Comparison of ENCODE assay signal across 19 mouse cellular contexts in genomic region chr3:69136059-69136458, GRCm38 (mm10). TPM values are rescaled to one million over a fixed set of nuclear protein-coding genes. Genes with fewer than 3 reads are reported as not detected.
DNase-seq lines count a peak whose midpoint lies in the region; ATAC-seq and TF ChIP-seq lines count a peak whose summit lies in the region.
"Had no signal": no experiment of that assay in that cellular context is flagged by ENCODE, and none has a peak within 500 bp of the region (broad histone marks: within the 10 kb centered on the region; RNA-seq: fewer than 3 reads in every experiment).

No protein-coding gene starts in this region.

- H3K4me3 ChIP-seq in midbrain, embryonic 11.5 days (ENCODE audit: low read depth, low read length), result no peak overlapping the region
- H3K4me3 ChIP-seq in midbrain, embryonic 14.5 days (replicated peaks; ENCODE audit: low read depth, low read length), result no peak overlapping the region
- peak overlapping the region in 2 of 3 experiments; percentile 29 to 44 for H3K4me3 ChIP-seq in CH12.LX (replicated peaks in 1 of 3; ENCODE audit: low read depth in 2 of 3, low read length in 2 of 3, poor library complexity in 1 of 3)
- H3K4me3 ChIP-seq in heart, embryonic 11.5 days (ENCODE audit: low read depth, low read length), result no peak overlapping the region

- ATAC-seq in midbrain, embryonic 11.5 days (ENCODE audit: low FRiP score), result no peak
- no peak for ATAC-seq in midbrain, embryonic 14.5 days (ENCODE audit: low FRiP score, low TSS enrichment)
- ATAC-seq in heart, embryonic 11.5 days (replicated peaks; ENCODE audit: insufficient number of reproducible peaks, low FRiP score, low TSS enrichment), result no peak
- ATAC-seq: activated CD4-positive, CD25-positive, alpha-beta regulatory T cell, adult 4 months; CD4-positive, CD25-positive, alpha-beta regulatory T cell, adult 4 months; Patski had no signal

- no peaks in the 10 kb centered on the region for H3K27me3 ChIP-seq in midbrain, embryonic 11.5 days (ENCODE audit: control insufficient read depth, insufficient read depth, low read length)
- no peaks in the 10 kb centered on the region for H3K27me3 ChIP-seq in midbrain, embryonic 14.5 days (ENCODE audit: control insufficient read depth, insufficient read depth, low read length)
- no peaks in the 10 kb centered on the region for H3K27me3 ChIP-seq in CH12.LX (replicated peaks)
- no peaks in the 10 kb centered on the region for H3K27me3 ChIP-seq in heart, embryonic 11.5 days (ENCODE audit: control insufficient read depth, insufficient read depth, low read length)
- H3K27me3 ChIP-seq: Patski had no signal

- H3K27ac ChIP-seq in midbrain, embryonic 11.5 days (ENCODE audit: low read depth, low read length), result no peak overlapping the region
- H3K27ac ChIP-seq in midbrain, embryonic 14.5 days (replicated peaks; ENCODE audit: low read depth, low read length), result no peak overlapping the region
- no peak overlapping the region for H3K27ac ChIP-seq in CH12.LX (ENCODE audit: insufficient read depth, low read depth)
- no peak overlapping the region for H3K27ac ChIP-seq in heart, embryonic 11.5 days (ENCODE audit: low read depth, low read length)

- H3K4me1 ChIP-seq in midbrain, embryonic 11.5 days (ENCODE audit: control insufficient read depth, insufficient read depth, low read length), result no peaks in the 10 kb centered on the region
- H3K4me1 ChIP-seq in midbrain, embryonic 14.5 days (ENCODE audit: control insufficient read depth, insufficient read depth, low read length), result no peaks in the 10 kb centered on the region
- H3K4me1 ChIP-seq in CH12.LX (ENCODE audit: control insufficient read depth in 1 of 2, insufficient read depth in 2 of 2), result peaks cover 0 to 29% of the 10 kb centered on the region in 2 experiments; a peak in 2 of 4 replicates
- H3K4me1 ChIP-seq in heart, embryonic 11.5 days (ENCODE audit: control insufficient read depth, insufficient read depth, low read length), result no peaks in the 10 kb centered on the region

- in situ Hi-C loops in CH12.LX (cut with MboI; ENCODE audit: low pct_ligation_motif_present, low pct_unique_long_range_greater_than_20kb, low sequenced_read_pairs), result no loop called here

- no peak overlapping the region for H3K4me2 ChIP-seq in midbrain, embryonic 11.5 days
- H3K4me2 ChIP-seq in midbrain, embryonic 14.5 days (ENCODE audit: low read length), result no peak overlapping the region
- H3K4me2 ChIP-seq in CH12.LX (ENCODE audit: insufficient read depth, low read depth, poor library complexity, severe bottlenecking), result peak overlapping the region; percentile 72
- H3K4me2 ChIP-seq in heart, embryonic 11.5 days, result no peak overlapping the region

- H3K79me2 ChIP-seq in CH12.LX (replicated peaks; ENCODE audit: control insufficient read depth, extremely low read depth, insufficient read depth, poor library complexity, severe bottlenecking), result no peaks in the 10 kb centered on the region

- peak; percentile 87 for TF ChIP-seq EP300 in CH12.LX (IDR thresholded peaks at IDR 0.05; ENCODE audit: low read length)

- H3K9me3 ChIP-seq in midbrain, embryonic 11.5 days (ENCODE audit: control insufficient read depth, low read length), result no peaks in the 10 kb centered on the region
- H3K9me3 ChIP-seq in midbrain, embryonic 14.5 days (ENCODE audit: control insufficient read depth, low read length), result no peaks in the 10 kb centered on the region
- peaks cover 3% of the 10 kb centered on the region for H3K9me3 ChIP-seq in CH12.LX (replicated peaks; ENCODE audit: low read length)
- no peaks in the 10 kb centered on the region for H3K9me3 ChIP-seq in heart, embryonic 11.5 days (replicated peaks; ENCODE audit: control insufficient read depth, low read length)
- H3K9me3 ChIP-seq: G1E had no signal

- dilution Hi-C loops in CH12.LX (cut with MboI; ENCODE audit: extremely low pct_ligation_motif_present, extremely low pct_unique_long_range_greater_than_20kb, low sequenced_read_pairs), result no loop called here

- TF ChIP-seq POLR2A in CH12.LX (IDR thresholded peaks at IDR 0.05; ENCODE audit: low read depth, low read length), result no peak

- H3K9ac ChIP-seq in midbrain, embryonic 11.5 days (ENCODE audit: low read length), result no peak overlapping the region
- no peak overlapping the region for H3K9ac ChIP-seq in midbrain, embryonic 14.5 days (replicated peaks; ENCODE audit: low read length)
- peak overlapping the region; percentile 33; the same call in 1 of the 2 replicates for H3K9ac ChIP-seq in CH12.LX (ENCODE audit: insufficient read depth, low read depth)
- no peak overlapping the region for H3K9ac ChIP-seq in heart, embryonic 11.5 days (ENCODE audit: low read depth, low read length)

- peak; percentile 2 for DNase-seq in midbrain, embryonic 11.5 days (ENCODE audit: low spot score, missing footprints)
- no peak for DNase-seq in midbrain, embryonic 14.5 days
- peak; percentile 65 for DNase-seq in CH12.LX (ENCODE audit: extremely low read depth)
- DNase-seq: adrenal gland, adult 2 months; adrenal gland, adult 8-10 months; adrenal gland, postnatal 10 days; adrenal gland, postnatal 14 days; adrenal gland, postnatal 25 days; adrenal gland, postnatal 36 days; B cell, adult 2 months; cerebellum, adult 11 months; cerebellum, adult 11-12 months; cerebellum, adult 18-20 months; cerebellum, adult 2 months had no signal

- H3K36me3 ChIP-seq in midbrain, embryonic 11.5 days (ENCODE audit: control insufficient read depth, insufficient read depth, low read length), result no peaks in the 10 kb centered on the region
- H3K36me3 ChIP-seq in midbrain, embryonic 14.5 days (ENCODE audit: control insufficient read depth, insufficient read depth, low read length), result no peaks in the 10 kb centered on the region
- peaks cover 0 to 2% of the 10 kb centered on the region in 2 experiments for H3K36me3 ChIP-seq in CH12.LX (replicated peaks in 1 of 2; ENCODE audit: control insufficient read depth in 1 of 2, insufficient read depth in 1 of 2, low read length in 1 of 2)
- H3K36me3 ChIP-seq in heart, embryonic 11.5 days (ENCODE audit: control insufficient read depth, insufficient read depth, low read length), result no peaks in the 10 kb centered on the region
- H3K36me3 ChIP-seq: G1E had no signal

- TF ChIP-seq RAD21 in CH12.LX (IDR thresholded peaks at IDR 0.05; ENCODE audit: low read depth, low read length), result no peak

- WGBS in midbrain, embryonic 11.5 days, result 82% methylated on average over 6 of the region's 6 CpGs
- whole genome bisulfite sequencing in midbrain, embryonic 14.5 days, result 83% methylated on average over 6 of the region's 6 CpGs
- 75% methylated on average over 6 of the region's 6 CpGs for WGBS in heart, embryonic 11.5 days (ENCODE audit: insufficient replicate concordance)

- no peak for TF ChIP-seq CTCF in CH12.LX (conservative IDR thresholded peaks at IDR 0.05 in 1 of 2, IDR thresholded peaks at IDR 0.05 in 1 of 2; ENCODE audit: low read depth in 2 of 2, low read length in 2 of 2)

TF ChIP-seq in CH12.LX, 34 proteins besides CTCF, POLR2A, EP300 and RAD21:
- TF ChIP-seq MYC (IDR thresholded peaks at IDR 0.05; ENCODE audit: low read depth, low read length), result no peak
- TF ChIP-seq JUN (IDR thresholded peaks at IDR 0.05; ENCODE audit: insufficient read depth, low read depth, low read length), result peak; percentile 73
- no peak for TF ChIP-seq MAX (IDR thresholded peaks at IDR 0.05; ENCODE audit: low read length)
- TF ChIP-seq JUND (conservative IDR thresholded peaks at IDR 0.05; ENCODE audit: low read depth, low read length), result peak; percentile 91
- no peak for TF ChIP-seq ZNF384 (IDR thresholded peaks at IDR 0.05; ENCODE audit: low read depth, low read length)
- peak; percentile 41; the same call in 1 of the 2 replicates for TF ChIP-seq BHLHE40 (IDR thresholded peaks at IDR 0.05; ENCODE audit: low read depth, low read length)
- TF ChIP-seq NELFE (IDR thresholded peaks at IDR 0.05; ENCODE audit: low read depth, low read length), result no peak
- TF ChIP-seq UBTF (IDR thresholded peaks at IDR 0.05; ENCODE audit: low read depth, low read length), result no peak
- no peak for TF ChIP-seq USF2 (conservative IDR thresholded peaks at IDR 0.05; ENCODE audit: low read depth, low read length)
- no peak for TF ChIP-seq TCF12 (IDR thresholded peaks at IDR 0.05; ENCODE audit: low read depth, low read length)
- TF ChIP-seq TBP (conservative IDR thresholded peaks at IDR 0.05; ENCODE audit: low read depth, low read length), result peak; percentile 61
- TF ChIP-seq GABPA (IDR thresholded peaks at IDR 0.05; ENCODE audit: insufficient replicate concordance, low read depth, low read length), result no peak
- TF ChIP-seq ELF1 (IDR thresholded peaks at IDR 0.05; ENCODE audit: low read depth, low read length), result 0 out of 2 replicates have a peak, but pooled peaks have one; percentile 11
- TF ChIP-seq SIN3A (IDR thresholded peaks at IDR 0.05; ENCODE audit: low read length), result peak; percentile 21; the same call in 1 of the 2 replicates
- TF ChIP-seq USF1 (IDR thresholded peaks at IDR 0.05; ENCODE audit: low read depth, low read length), result no peak
- TF ChIP-seq IRF4 (IDR thresholded peaks at IDR 0.05; ENCODE audit: low read depth, low read length), result peak; percentile 94
- 0 out of 2 replicates have a peak, but pooled peaks have one; percentile 30 for TF ChIP-seq MEF2A (IDR thresholded peaks at IDR 0.05; ENCODE audit: borderline replicate concordance, low read depth, low read length)
- TF ChIP-seq ETS1 (conservative IDR thresholded peaks at IDR 0.05; ENCODE audit: low read depth, low read length), result peak; percentile 62; the same call in 1 of the 2 replicates
- TF ChIP-seq RCOR1 (conservative IDR thresholded peaks at IDR 0.05; ENCODE audit: low read depth, low read length), result peak; percentile 71
- no peak for TF ChIP-seq ZKSCAN1 (IDR thresholded peaks at IDR 0.05; ENCODE audit: borderline replicate concordance, low read depth, low read length)
- no peak for TF ChIP-seq KAT2A (IDR thresholded peaks at IDR 0.05; ENCODE audit: insufficient replicate concordance, low read length)
TF ChIP-seq in CH12.LX: peak in this region for 10.

RNA-seq across cellular contexts. Expression of gene Kpna4, which starts 9.1 kb away (rescaled TPM):
- polyA plus RNA-seq in midbrain, embryonic 11.5 days (2014; fragmentation: Nextera tagmentation; extraction: Ambion mirVana), result 51.5 and 52.8 TPM in 2 replicates
- polyA plus RNA-seq in midbrain, embryonic 14.5 days (2014; fragmentation: Nextera tagmentation; extraction: Ambion mirVana), result 33.2 and 45.5 TPM in 2 replicates
- 16.9 and 23.9 TPM in 2 replicates for total RNA-seq in CH12.LX (2012; rRNA removed)
- total RNA-seq in CH12.LX (2014; rRNA removed), result 25.7 and 28.8 TPM in 2 replicates
- 54.0 and 54.9 TPM in 2 replicates for polyA plus RNA-seq in CH12.LX (2012; ENCODE audit: insufficient read length, low read depth)
- 27.3 and 30.9 TPM in 2 replicates for polyA plus RNA-seq in heart, embryonic 11.5 days (2014; fragmentation: Nextera tagmentation; extraction: Ambion mirVana)

Comparison
In these comparisons a context has a peak if more than half of its experiments do, and no peak if none do; other contexts are left out.
1. H3K4me3 ChIP-seq: peak in CH12.LX (2 of 3); none in midbrain, embryonic 11.5 days (single experiment), midbrain, embryonic 14.5 days (single experiment) and heart, embryonic 11.5 days (single experiment).